Mouse (Mus musculus) right cerebral cortex, postnatal 25 days (tissue): ENCODE data around the gene Elmo3.

Experiments used
- DNase-seq: peaks from one replicate; pipeline ENCODE4 v3.0.0; 2022

Gene Elmo3

GRCm38 (mm10) chr8:105298351-105299252, 6.8 kb upstream of the Elmo3 start:
- no peak for DNase-seq

- DNase-seq = no peak
These were observed 5.4 kb upstream of the Elmo3 start for GRCm38 (mm10) chr8:105299962-105300361.

GRCm38 (mm10) chr8:105303396-105303795, 2.0 kb upstream of the Elmo3 start:
- DNase-seq = no peak

GRCm38 (mm10) chr8:105303874-105304273, 1.5 kb upstream of the Elmo3 start:
- DNase-seq = no peak

- DNase-seq = no peak
These were observed 833 bp upstream of the Elmo3 start for GRCm38 (mm10) chr8:105304325-105305210.

- DNase-seq = no peak
These were observed 818 bp downstream of the Elmo3 start for GRCm38 (mm10) chr8:105306146-105306691.

- DNase-seq = no peak
These were observed 2.3 kb downstream of the Elmo3 start for GRCm38 (mm10) chr8:105307670-105308069.

GRCm38 (mm10) chr8:105308428-105308827, 3.0 kb downstream of the Elmo3 start:
- DNase-seq = no peak

GRCm38 (mm10) chr8:105309142-105309847, 3.9 kb downstream of the Elmo3 start:
- no peak for DNase-seq

- DNase-seq = no peak
These were observed 4.7 kb downstream of the Elmo3 start for GRCm38 (mm10) chr8:105310118-105310517.

GRCm38 (mm10) chr8:105311718-105312117, 6.3 kb downstream of the Elmo3 start:
- no peak for DNase-seq

GRCm38 (mm10) chr8:105312891-105313481, 7.6 kb downstream of the Elmo3 start:
- no peak for DNase-seq

- no peak for DNase-seq
These were observed 8.4 kb downstream of the Elmo3 start for GRCm38 (mm10) chr8:105313622-105314402.

GRCm38 (mm10) chr8:105315073-105315769, 9.8 kb downstream of the Elmo3 start:
- no peak for DNase-seq

GRCm38 (mm10) chr8:105317941-105318340, 12.5 kb downstream of the Elmo3 start:
- DNase-seq = no peak

GRCm38 (mm10) chr8:105318662-105319190, 13.3 kb downstream of the Elmo3 start:
- DNase-seq = no peak

GRCm38 (mm10) chr8:105323183-105323582, 17.8 kb downstream of the Elmo3 start:
- DNase-seq = no peak

GRCm38 (mm10) chr8:105325641-105326093, 20.3 kb downstream of the Elmo3 start:
- DNase-seq = no peak

- peak; percentile 96 for DNase-seq
These were observed 20.8 kb downstream of the Elmo3 start, which contains the start of the genes Lrrc29 and Tmem208 for GRCm38 (mm10) chr8:105326141-105326672. Gene Lrrc29 (minus strand): TSS chr8:105326278. Gene Tmem208 (plus strand): TSS chr8:105326354.

GRCm38 (mm10) chr8:105326968-105327367, 21.6 kb downstream of the Elmo3 start:
- DNase-seq = no peak
